Mouse (Mus musculus) MEL (cell line): ENCODE data around the gene Gm35315. TPM values are rescaled to one million over a fixed set of nuclear protein-coding genes. Genes with fewer than 3 reads are reported as not detected.

Source experiments
- DNase-seq: peaks from one replicate; pipeline ENCODE4 v3.0.0; 2011; ENCODE audit warnings: low read depth, low spot score
- H3K27ac ChIP-seq: 2 replicates; pipeline ENCODE4 v1.5.1; 2012; ENCODE audit warnings: low read depth, mild to moderate bottlenecking, control low read depth, low read length, moderate library complexity; ENCODE audit not compliant: control insufficient read depth
- H3K27me3 ChIP-seq, 2 experiments: fragments of 150-350 bp in 1 of 2; sonication (generic) in 1 of 2; 2 replicates each; pipeline ENCODE4 v1.6.1; 2012; ENCODE audit warnings: low read length in 2 of 2, mild to moderate bottlenecking in 2 of 2, improper control_type of control experiment in 1 of 2, moderate library complexity in 1 of 2; ENCODE audit not compliant: insufficient read depth in 2 of 2, control insufficient read depth in 1 of 2
- H3K36me3 ChIP-seq, 2 experiments: 2 replicates each; pipeline ENCODE4 v1.6.1; 2012 to 2014; ENCODE audit warnings: low read length in 2 of 2, improper control_type of control experiment in 1 of 2, inconsistent platforms in 1 of 2, mild to moderate bottlenecking in 1 of 2; ENCODE audit not compliant: insufficient read depth in 2 of 2, control insufficient read depth in 1 of 2
- H3K4me1 ChIP-seq, 2 experiments: fragments of 150-350 bp in 1 of 2; sonication (generic) in 1 of 2; 2 replicates each; pipeline ENCODE4 v1.6.1; 2012; ENCODE audit warnings: low read length in 2 of 2, improper control_type of control experiment in 1 of 2, mild to moderate bottlenecking in 1 of 2; ENCODE audit not compliant: insufficient read depth in 2 of 2, control insufficient read depth in 1 of 2
- H3K4me3 ChIP-seq, 2 experiments: fragments of 150-350 bp in 1 of 2; sonication (generic) in 1 of 2; 2 replicates each; pipeline ENCODE4 v1.5.1; 2012; ENCODE audit warnings: low read depth in 2 of 2, low read length in 2 of 2, mild to moderate bottlenecking in 2 of 2, moderate library complexity in 2 of 2, control low read depth in 1 of 2, improper control_type of control experiment in 1 of 2; ENCODE audit not compliant: control insufficient read depth in 1 of 2, insufficient read depth in 1 of 2
- H3K79me2 ChIP-seq: 2 replicates; pipeline ENCODE4 v1.6.1; 2012; ENCODE audit warnings: mild to moderate bottlenecking, low read length, moderate library complexity; ENCODE audit not compliant: control insufficient read depth, poor library complexity, insufficient read depth
- H3K9ac ChIP-seq: 2 replicates; pipeline ENCODE4 v1.6.1; 2012; ENCODE audit warnings: low read depth, mild to moderate bottlenecking, control low read depth, low read length, moderate library complexity; ENCODE audit not compliant: control insufficient read depth, poor library complexity, severe bottlenecking
- H3K9me3 ChIP-seq: fragments of 150-350 bp; sonication (generic); replicated peaks from 2 replicates; pipeline ENCODE4 v1.6.1; 2012; ENCODE audit warnings: mild to moderate bottlenecking, low read length, improper control_type of control experiment, moderate library complexity; ENCODE audit not compliant: insufficient read depth
- CHD1 ChIP-seq: IDR thresholded peaks from 2 replicates; pipeline ENCODE4 v1.6.1; 2012; ENCODE audit warnings: low read depth, mild to moderate bottlenecking, inconsistent platforms, low read length, improper control_type of control experiment
- CHD2 ChIP-seq: IDR thresholded peaks from 2 replicates; pipeline ENCODE4 v1.6.1; 2011; ENCODE audit warnings: low read length, improper control_type of control experiment
- CTCF ChIP-seq, 3 experiments: IDR thresholded peaks in 2 of 3; conservative IDR thresholded peaks in 1 of 3; 2 replicates each; pipeline ENCODE4 v1.5.1; 2011 to 2012; ENCODE audit warnings: low read length in 3 of 3, low read depth in 2 of 3, mild to moderate bottlenecking in 2 of 3, improper control_type of control experiment in 1 of 3, inconsistent platforms in 1 of 3, mixed read lengths in 1 of 3, moderate library complexity in 1 of 3; ENCODE audit not compliant: control insufficient read depth in 1 of 3, insufficient read depth in 1 of 3, poor library complexity in 1 of 3, severe bottlenecking in 1 of 3
- E2F4 ChIP-seq: IDR thresholded peaks from 2 replicates; pipeline ENCODE4 v1.6.1; 2011; ENCODE audit warnings: low read depth, low read length, improper control_type of control experiment, borderline replicate concordance
- ELF1 ChIP-seq: IDR thresholded peaks from 2 replicates; pipeline ENCODE4 v1.6.1; 2014; ENCODE audit warnings: low read depth, mild to moderate bottlenecking, inconsistent platforms, low read length, improper control_type of control experiment, moderate library complexity
- EP300 ChIP-seq, 2 experiments: IDR thresholded peaks; 2 replicates each; pipeline ENCODE4 v1.6.1; 2011; ENCODE audit warnings: improper control_type of control experiment in 2 of 2, low read length in 2 of 2, low read depth in 1 of 2, mild to moderate bottlenecking in 1 of 2
- GABPA ChIP-seq: IDR thresholded peaks from 2 replicates; pipeline ENCODE4 v1.6.1; 2012; ENCODE audit warnings: low read depth, mild to moderate bottlenecking, inconsistent platforms, low read length, improper control_type of control experiment, moderate library complexity
- GATA1 ChIP-seq: IDR thresholded peaks from 2 replicates; pipeline ENCODE4 v1.6.1; 2011; ENCODE audit warnings: low read depth, low read length, improper control_type of control experiment
- HCFC1 ChIP-seq: IDR thresholded peaks from 2 replicates; pipeline ENCODE4 v1.6.1; 2012; ENCODE audit warnings: low read depth, mild to moderate bottlenecking, inconsistent platforms, low read length, improper control_type of control experiment, moderate library complexity
- KAT2A ChIP-seq: conservative IDR thresholded peaks from 2 replicates; pipeline ENCODE4 v1.6.1; 2012; ENCODE audit warnings: low read depth, low read length, improper control_type of control experiment, inconsistent platforms
- MAFK ChIP-seq: IDR thresholded peaks from 2 replicates; pipeline ENCODE4 v1.6.1; 2011; ENCODE audit warnings: low read depth, mild to moderate bottlenecking, low read length, improper control_type of control experiment, borderline replicate concordance
- MAX ChIP-seq: IDR thresholded peaks from 2 replicates; pipeline ENCODE4 v1.6.1; 2011; ENCODE audit warnings: low read length, improper control_type of control experiment
- MAZ ChIP-seq: IDR thresholded peaks from 2 replicates; pipeline ENCODE4 v1.6.1; 2012; ENCODE audit warnings: low read depth, mild to moderate bottlenecking, inconsistent platforms, low read length, improper control_type of control experiment
- MXI1 ChIP-seq: IDR thresholded peaks from 2 replicates; pipeline ENCODE4 v1.6.1; 2011; ENCODE audit warnings: mild to moderate bottlenecking, low read depth, low read length, improper control_type of control experiment
- MYB ChIP-seq: IDR thresholded peaks from 2 replicates; pipeline ENCODE4 v1.6.1; 2011; ENCODE audit warnings: mild to moderate bottlenecking, low read depth, low read length, improper control_type of control experiment
- MYC ChIP-seq: IDR thresholded peaks from 2 replicates; pipeline ENCODE4 v1.6.1; 2011; ENCODE audit warnings: low read depth, mild to moderate bottlenecking, low read length, improper control_type of control experiment, moderate library complexity
- NELFE ChIP-seq: IDR thresholded peaks from 2 replicates; pipeline ENCODE4 v1.6.1; 2011; ENCODE audit warnings: low read depth, low read length, improper control_type of control experiment
- NRF1 ChIP-seq: IDR thresholded peaks from 2 replicates; pipeline ENCODE4 v1.6.1; 2014; ENCODE audit warnings: low read depth, mild to moderate bottlenecking, inconsistent platforms, low read length, improper control_type of control experiment, moderate library complexity; ENCODE audit not compliant: poor library complexity, insufficient read depth, severe bottlenecking
- POLR2AphosphoS5 ChIP-seq: IDR thresholded peaks from 2 replicates; pipeline ENCODE4 v1.6.1; 2012; ENCODE audit warnings: low read depth, borderline replicate concordance, mild to moderate bottlenecking, inconsistent platforms, low read length, moderate library complexity, mixed read lengths
- RAD21 ChIP-seq: IDR thresholded peaks from 2 replicates; pipeline ENCODE4 v1.6.1; 2011; ENCODE audit warnings: mild to moderate bottlenecking, low read depth, low read length, improper control_type of control experiment
- RCOR1 ChIP-seq: IDR thresholded peaks from 2 replicates; pipeline ENCODE4 v1.6.1; 2012; ENCODE audit warnings: low read depth, mild to moderate bottlenecking, inconsistent platforms, low read length, improper control_type of control experiment
- SIN3A ChIP-seq: IDR thresholded peaks from 2 replicates; pipeline ENCODE4 v1.6.1; 2012; ENCODE audit warnings: low read length, improper control_type of control experiment, inconsistent platforms
- SMC3 ChIP-seq: IDR thresholded peaks from 2 replicates; pipeline ENCODE4 v1.6.1; 2011; ENCODE audit warnings: low read depth, low read length, improper control_type of control experiment
- TAL1 ChIP-seq: IDR thresholded peaks from 2 replicates; pipeline ENCODE4 v1.6.1; 2012; ENCODE audit warnings: mild to moderate bottlenecking, inconsistent platforms, low read length, moderate library complexity, mixed read lengths
- TCF12 ChIP-seq: IDR thresholded peaks from 2 replicates; pipeline ENCODE4 v1.6.1; 2014; ENCODE audit warnings: low read depth, mild to moderate bottlenecking, inconsistent platforms, low read length, improper control_type of control experiment, moderate library complexity
- UBTF ChIP-seq: IDR thresholded peaks from 2 replicates; pipeline ENCODE4 v1.6.1; 2012; ENCODE audit warnings: low read depth, mild to moderate bottlenecking, inconsistent platforms, low read length, improper control_type of control experiment, moderate library complexity, borderline replicate concordance; ENCODE audit not compliant: insufficient read depth
- USF1 ChIP-seq: IDR thresholded peaks from 2 replicates; pipeline ENCODE4 v1.6.1; 2014; ENCODE audit warnings: low read depth, mild to moderate bottlenecking, inconsistent platforms, low read length, improper control_type of control experiment, moderate library complexity
- USF2 ChIP-seq, 2 experiments: IDR thresholded peaks; 2 replicates each; pipeline ENCODE4 v1.6.1; 2011 to 2012; ENCODE audit warnings: improper control_type of control experiment in 2 of 2, low read length in 2 of 2, borderline replicate concordance in 1 of 2, inconsistent platforms in 1 of 2, low read depth in 1 of 2, mild to moderate bottlenecking in 1 of 2; ENCODE audit not compliant: insufficient read depth in 1 of 2
- ZKSCAN1 ChIP-seq: IDR thresholded peaks from 2 replicates; pipeline ENCODE4 v1.6.1; 2012; ENCODE audit warnings: low read depth, mild to moderate bottlenecking, inconsistent platforms, low read length, improper control_type of control experiment, moderate library complexity
- ZNF384 ChIP-seq: IDR thresholded peaks from 2 replicates; pipeline ENCODE4 v1.6.1; 2012; ENCODE audit warnings: low read depth, mild to moderate bottlenecking, inconsistent platforms, low read length, improper control_type of control experiment
- polyA plus RNA-seq, 2 experiments: library from polyadenylated mRNA; stranded (reverse) in 1 of 2; unstranded in 1 of 2; fragments of >175 nt in 1 of 2; fragments of >200 nt in 1 of 2; gene quantifications; 2 replicates each; pipeline versions ENCODE4 v1.2.1 to v1.2.4; 2012; ENCODE audit warnings: low replicate concordance in 2 of 2, low read depth in 1 of 2; ENCODE audit not compliant: insufficient read length in 2 of 2, insufficient read depth in 1 of 2, missing spikeins in 1 of 2
- total RNA-seq: library from RNA; depleted of rRNA; stranded (reverse); fragments of 300-350 nt; gene quantifications from 2 replicates; pipeline ENCODE4 v1.2.3, GENCODE M21; 2012

The Gm35315 gene
- total and polyA plus RNA-seq, 3 experiments: 2.2 to 70.9 (median 2.2) TPM

GRCm38 (mm10) chr5:110108305-110108628 lies 14.0 kb upstream of the Gm35315 start:
- Histone ChIP-seq H3K36me3 (peaks cover 0 to 8% of the 10 kb centered on the region in 2 experiments; a peak in 3 of 4 replicates), H3K4me3 (peak overlapping the region in 1 of 2 experiments; percentile 51; a peak in 2 of 4 replicates), H3K9me3 (no peaks in the 10 kb centered on the region), H3K27ac (no peak overlapping the region), H3K27me3 (no peaks in the 10 kb centered on the region), H3K4me1 (peaks cover 6 to 7% of the 10 kb centered on the region in 2 experiments), H3K79me2 (peaks cover 19% of the 10 kb centered on the region), H3K9ac (no peak overlapping the region)
- TF ChIP-seq MYB (no peak), CHD1 (0 out of 2 replicates have a peak, but pooled peaks have one; percentile 60), USF1 (0 out of 2 replicates have a peak, but pooled peaks have one; percentile 3)
- no peak for DNase-seq

DNA sequence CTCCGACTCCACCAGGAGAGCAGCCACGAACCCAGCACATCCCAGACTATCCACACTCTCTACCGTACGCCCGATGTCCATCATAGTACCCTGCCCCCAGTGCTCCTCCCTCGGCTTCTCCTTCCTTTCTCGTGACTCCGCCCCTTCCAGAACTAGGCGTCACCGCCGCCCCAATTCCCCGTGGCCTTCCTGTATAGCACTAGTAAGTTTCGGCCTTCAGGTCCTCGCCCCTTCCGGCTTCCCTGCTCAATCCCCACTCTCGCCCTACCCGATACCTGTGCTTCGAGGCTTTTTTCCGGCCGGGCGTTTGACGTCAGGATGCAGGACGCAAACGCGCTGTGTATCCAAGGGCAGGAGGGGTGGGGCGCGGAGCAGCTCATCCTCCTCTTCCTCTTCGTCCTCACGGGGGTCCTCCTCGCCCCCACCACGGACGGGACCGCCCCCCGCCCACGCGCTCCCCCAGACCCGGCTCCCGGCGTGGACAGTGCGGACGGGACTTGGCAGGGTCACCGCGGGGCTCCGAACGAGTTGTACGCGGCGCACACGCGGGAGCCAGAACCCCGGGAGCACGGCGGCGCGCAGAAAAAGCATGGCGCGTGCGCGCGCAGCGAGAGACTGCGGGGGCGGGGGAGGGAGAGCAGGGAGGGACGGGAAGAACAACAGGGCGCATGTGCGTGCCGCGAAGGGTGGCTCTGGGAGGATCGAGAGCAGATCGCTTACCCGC lies 13.5 kb upstream of the Gm35315 start, which contains the start of gene Gtpbp6:
TSS of gene Gtpbp6 (minus strand) at position 617 of the 724 bp plus-strand sequence.
- Histone ChIP-seq H3K27ac (peak within 1 kb of the TSS; percentile 63), H3K27me3 (no peaks in the 10 kb centered on the region), H3K36me3 (peaks cover 0 to 8% of the 10 kb centered on the region in 2 experiments; a peak in 3 of 4 replicates), H3K4me3 (peak within 1 kb of the TSS; percentile 81 to 87), H3K9ac (peak within 1 kb of the TSS; percentile 84), H3K9me3 (no peaks in the 10 kb centered on the region), H3K4me1 (peaks cover 6 to 7% of the 10 kb centered on the region in 2 experiments), H3K79me2 (peaks cover 19% of the 10 kb centered on the region)
- peak; percentile 99 for DNase-seq
- TF ChIP-seq NRF1: peak; percentile 94
- peak; percentile 95 for TF ChIP-seq MAZ
- no peak for TF ChIP-seq ZNF384
- TF ChIP-seq CTCF (IDR thresholded peaks at IDR 0.05 in 2 of 3, conservative IDR thresholded peaks at IDR 0.05 in 1 of 3; ENCODE audit: control insufficient read depth in 1 of 3, insufficient read depth in 1 of 3, low read depth in 2 of 3, low read length in 3 of 3, poor library complexity in 1 of 3, severe bottlenecking in 1 of 3): no peak
- no peak for TF ChIP-seq E2F4
- no peak; the same call in 1 of the 2 replicates for TF ChIP-seq KAT2A
- no peak for TF ChIP-seq EP300 (IDR thresholded peaks at IDR 0.05; ENCODE audit: low read depth in 1 of 2, low read length in 2 of 2)
- no peak for TF ChIP-seq MYB
- no peak for TF ChIP-seq RCOR1
- peak; percentile 79; the same call in 1 of the 2 replicates for TF ChIP-seq MYC
- TF ChIP-seq RAD21: no peak
- TF ChIP-seq HCFC1: peak; percentile 80
- TF ChIP-seq MAX: peak; percentile 47
- TF ChIP-seq USF2 (IDR thresholded peaks at IDR 0.05; ENCODE audit: borderline replicate concordance in 1 of 2, insufficient read depth in 1 of 2, low read depth in 1 of 2, low read length in 2 of 2): no peak
- TF ChIP-seq UBTF: no peak
- TF ChIP-seq SMC3: no peak
- TF ChIP-seq NELFE: peak; percentile 69
- TF ChIP-seq MXI1: peak; percentile 91
- TF ChIP-seq USF1: no peak; the same call in 1 of the 2 replicates
- TF ChIP-seq CHD1: no peak
- no peak for TF ChIP-seq GATA1
- no peak for TF ChIP-seq POLR2AphosphoS5
- TF ChIP-seq CHD2: no peak
- TF ChIP-seq SIN3A: peak; percentile 69
- peak; percentile 19; the same call in 1 of the 2 replicates for TF ChIP-seq TCF12
- no peak for TF ChIP-seq GABPA
- TF ChIP-seq TAL1: no peak
- TF ChIP-seq MAFK: no peak
- peak; percentile 89 for TF ChIP-seq ELF1
- no peak for TF ChIP-seq ZKSCAN1
